Mouse (Mus musculus) retina, adult 2 months (tissue): ENCODE results near the gene Gm20696.

Experiments used
- DNase-seq: peaks from one replicate; pipeline ENCODE4 v3.0.0-alpha.2; 2012; ENCODE audit warnings: low read depth, low spot score

The Gm20696 gene

GRCm38 (mm10) chr6:99441100-99441499 lies 225.5 kb downstream of the Gm20696 start:
- no peak for DNase-seq

- DNase-seq: no peak
Measured at GRCm38 (mm10) chr6:99440606-99441005, 226.0 kb downstream of the Gm20696 start.

DNA sequence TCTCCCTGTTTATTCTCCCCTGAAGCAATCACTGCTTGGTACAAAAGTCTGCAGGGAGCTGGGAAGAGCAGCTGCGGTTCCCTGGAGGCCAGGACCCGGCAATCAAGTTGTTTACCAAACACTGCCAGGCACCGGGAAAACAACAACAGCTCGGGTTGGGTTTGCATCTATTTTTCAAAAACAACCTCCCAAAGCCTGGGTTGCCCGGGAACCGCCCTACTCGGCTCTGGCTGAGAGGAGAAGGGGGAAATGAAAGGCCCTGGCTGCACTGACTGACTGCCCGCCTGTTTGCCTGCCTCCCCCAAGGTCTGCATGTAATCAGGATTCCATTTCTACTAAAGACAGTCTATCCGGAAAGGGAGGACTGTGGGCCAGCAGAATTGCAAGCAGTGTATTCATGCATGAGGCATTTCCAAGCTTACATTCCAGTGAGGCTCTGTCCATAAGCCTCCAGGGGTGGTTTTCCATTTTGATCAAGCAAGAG lies 226.7 kb downstream of the Gm20696 start:
- DNase-seq: no peak

DNA sequence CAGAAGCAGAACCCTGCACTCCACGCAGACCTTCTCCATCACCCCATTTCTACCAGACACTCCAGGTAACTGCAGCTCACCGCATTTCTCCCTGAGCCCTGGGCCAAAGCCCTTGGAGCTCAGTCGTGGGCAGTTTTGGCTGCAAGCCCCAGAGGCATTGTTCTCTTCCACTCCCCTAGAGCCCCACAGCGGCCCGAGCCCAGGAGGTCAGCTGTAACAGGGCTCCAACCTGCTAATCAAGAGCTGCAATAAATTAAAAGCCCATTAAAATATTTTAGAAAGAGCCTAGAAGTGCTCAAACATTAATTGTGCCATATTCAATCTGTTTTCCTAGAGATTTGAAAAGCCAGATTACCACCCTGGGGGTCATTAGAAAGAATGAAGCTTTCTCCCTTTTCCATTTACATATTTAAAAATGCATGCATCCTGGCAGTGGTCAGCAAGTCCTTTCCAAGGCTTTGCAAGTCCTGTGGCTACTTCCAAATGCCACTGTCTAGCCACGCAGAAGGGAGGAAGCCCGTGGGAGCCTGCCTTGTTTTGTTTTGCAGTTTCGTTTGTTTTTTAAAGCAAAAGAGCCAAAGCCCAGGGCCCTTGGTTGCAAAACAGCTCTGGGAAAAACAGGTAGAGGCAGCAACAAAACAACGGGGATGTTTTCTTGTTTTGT lies 227.3 kb downstream of the Gm20696 start:
- DNase-seq: no peak

- DNase-seq: no peak
Measured at GRCm38 (mm10) chr6:99436371-99436770, 230.2 kb downstream of the Gm20696 start.

- no peak for DNase-seq
Measured at GRCm38 (mm10) chr6:99435140-99435539, 231.5 kb downstream of the Gm20696 start.

DNA sequence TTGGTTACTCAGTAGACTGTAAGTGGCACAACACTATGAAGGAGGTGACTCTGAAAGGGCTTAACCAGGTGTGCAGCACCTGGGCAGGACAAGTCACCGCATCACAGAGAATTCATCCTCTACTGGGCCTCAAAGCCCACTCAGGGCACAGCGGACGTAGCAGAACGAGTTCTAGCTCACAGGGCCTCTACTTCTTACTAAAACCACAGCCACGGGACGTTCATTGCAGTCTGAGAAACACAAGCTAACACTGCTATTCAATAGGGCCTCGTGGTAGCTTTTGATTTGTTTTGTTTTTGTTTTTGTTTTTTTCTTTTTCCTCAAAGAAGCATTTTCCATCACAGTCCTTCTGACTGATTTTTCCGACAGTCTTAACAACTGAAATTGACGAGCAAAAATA lies 233.6 kb downstream of the Gm20696 start:
- no peak for DNase-seq

DNA sequence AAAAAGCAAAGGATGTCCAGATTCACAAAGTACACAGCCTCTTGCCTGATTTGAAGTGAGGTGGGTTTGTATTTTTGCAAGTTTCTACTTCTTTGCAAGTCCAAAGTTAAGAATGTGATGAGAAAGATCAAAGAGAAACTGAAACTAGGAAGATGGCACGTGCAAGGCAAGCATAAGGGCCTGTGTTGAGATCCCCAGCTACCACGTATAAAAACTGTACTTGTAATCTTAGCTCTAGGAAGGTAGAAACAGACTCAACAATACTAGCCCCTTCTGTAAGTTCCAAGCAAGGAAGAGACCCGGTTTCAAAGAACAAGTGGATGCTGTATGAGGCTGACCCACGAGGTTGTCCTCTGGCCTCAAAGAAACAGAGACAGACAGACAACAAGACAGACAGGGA lies 234.7 kb downstream of the Gm20696 start:
- DNase-seq: no peak

GRCm38 (mm10) chr6:99430560-99430959 lies 236.0 kb downstream of the Gm20696 start:
- DNase-seq: no peak

GRCm38 (mm10) chr6:99429378-99430131 lies 237.0 kb downstream of the Gm20696 start:
- no peak for DNase-seq

DNA sequence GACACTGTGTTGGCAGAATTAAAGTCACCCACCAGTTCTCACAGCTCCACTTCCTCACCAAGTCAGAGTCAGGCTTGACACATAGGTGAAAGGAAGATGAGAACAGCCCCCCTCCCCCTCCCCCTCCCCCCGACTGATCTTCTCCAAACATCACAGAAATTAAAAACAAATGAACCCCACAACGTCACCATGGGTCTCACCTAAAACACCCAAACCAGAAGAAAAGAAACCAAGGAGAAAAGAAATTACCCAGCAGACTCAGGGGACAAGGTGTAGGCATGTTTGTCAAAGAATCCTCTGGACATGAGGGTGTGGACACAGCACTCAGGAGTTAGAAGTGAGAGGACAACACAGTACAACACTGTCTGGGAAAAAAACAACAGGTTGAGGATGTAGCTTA lies 237.6 kb downstream of the Gm20696 start:
- DNase-seq: no peak

GRCm38 (mm10) chr6:99427301-99427700 lies 239.3 kb downstream of the Gm20696 start:
- no peak for DNase-seq

DNA sequence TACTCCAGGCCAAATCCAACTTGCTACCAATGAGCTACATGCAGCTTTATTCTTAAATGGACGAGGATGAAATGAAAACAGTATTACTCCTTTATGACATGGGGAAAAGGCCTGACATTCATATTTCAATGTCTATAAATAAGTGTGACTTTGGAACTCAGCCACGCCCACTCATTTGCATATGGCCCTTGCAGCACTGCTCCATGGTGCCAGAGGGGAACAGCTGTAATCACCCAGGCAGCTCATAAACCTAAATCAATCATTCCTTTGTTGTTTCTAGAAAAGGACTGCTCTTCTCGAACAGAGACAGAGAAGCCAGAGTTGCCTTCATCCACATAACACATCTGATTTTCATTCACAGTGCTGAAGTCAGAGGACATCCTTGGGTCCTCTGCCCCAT lies 241.6 kb downstream of the Gm20696 start:
- no peak for DNase-seq

GRCm38 (mm10) chr6:99420666-99421065 lies 245.9 kb downstream of the Gm20696 start:
- DNase-seq: no peak

DNA sequence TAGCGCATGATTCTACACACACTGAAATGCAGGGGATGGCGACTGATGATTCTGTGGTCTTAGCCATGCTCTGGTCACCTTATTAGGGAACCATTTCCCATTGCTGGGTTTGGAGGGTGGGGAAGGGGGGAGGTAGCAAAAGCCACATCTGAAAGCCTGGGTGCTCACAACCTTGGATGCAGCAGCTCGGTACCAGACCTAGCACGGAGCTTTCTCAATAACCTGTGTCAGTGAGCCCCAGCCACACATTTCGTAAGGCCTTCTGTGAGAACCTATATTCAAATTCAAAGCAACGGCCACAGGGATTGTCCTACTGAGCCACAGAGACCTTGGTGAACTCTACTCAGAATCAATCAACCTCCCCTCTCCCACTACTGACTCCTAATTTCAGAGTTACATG lies 254.0 kb downstream of the Gm20696 start:
- no peak for DNase-seq

- DNase-seq: no peak
Measured at GRCm38 (mm10) chr6:99409602-99410001, 257.0 kb downstream of the Gm20696 start.

- DNase-seq: no peak
Measured at GRCm38 (mm10) chr6:99408880-99409279, 257.7 kb downstream of the Gm20696 start.

GRCm38 (mm10) chr6:99403755-99404390 lies 262.7 kb downstream of the Gm20696 start:
- DNase-seq: no peak

GRCm38 (mm10) chr6:99402941-99403340 lies 263.7 kb downstream of the Gm20696 start:
- no peak for DNase-seq

- DNase-seq: no peak
Measured at GRCm38 (mm10) chr6:99402370-99402769, 264.2 kb downstream of the Gm20696 start.

DNA sequence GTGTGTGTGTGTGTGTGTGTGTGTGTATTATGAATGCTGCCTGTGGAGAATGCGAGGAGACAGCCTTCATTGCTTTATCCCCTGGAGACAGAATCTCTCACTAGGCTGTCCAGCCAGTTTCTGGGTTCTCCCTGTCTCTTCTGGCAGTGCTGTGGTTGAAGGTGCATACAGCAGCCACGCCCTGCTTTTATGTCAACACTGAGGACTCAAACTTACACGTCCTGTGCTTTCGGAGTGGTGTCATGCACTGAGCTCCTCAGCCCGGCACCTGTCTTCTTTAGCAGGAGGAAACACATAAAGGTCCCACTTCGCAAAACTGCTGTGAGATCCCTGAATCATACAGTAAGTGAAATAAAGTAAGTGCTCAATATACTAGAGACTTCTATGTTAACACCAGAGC lies 264.8 kb downstream of the Gm20696 start:
- DNase-seq: no peak

DNA sequence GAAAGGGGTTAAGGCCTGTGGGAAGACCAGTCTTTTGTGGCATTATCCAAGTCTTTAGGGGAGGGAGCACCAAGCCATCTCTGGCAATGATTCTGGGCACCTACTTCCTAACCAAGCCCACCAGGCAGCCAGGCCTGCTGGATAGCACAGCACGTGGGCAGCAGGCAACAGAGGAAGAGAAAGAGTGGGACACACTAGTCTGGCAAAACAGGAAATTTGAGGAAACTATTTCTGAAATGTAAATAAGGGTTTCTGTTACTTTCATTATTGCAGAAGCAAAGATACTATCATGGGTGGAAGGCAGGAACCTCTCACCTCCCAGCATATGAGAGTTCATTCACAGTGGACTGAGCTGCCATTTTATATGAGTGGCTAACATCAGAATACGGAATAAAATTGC lies 265.4 kb downstream of the Gm20696 start:
- DNase-seq: no peak

- no peak for DNase-seq
Measured at GRCm38 (mm10) chr6:99395745-99396144, 270.9 kb downstream of the Gm20696 start.
